In the genomic region with DNA sequence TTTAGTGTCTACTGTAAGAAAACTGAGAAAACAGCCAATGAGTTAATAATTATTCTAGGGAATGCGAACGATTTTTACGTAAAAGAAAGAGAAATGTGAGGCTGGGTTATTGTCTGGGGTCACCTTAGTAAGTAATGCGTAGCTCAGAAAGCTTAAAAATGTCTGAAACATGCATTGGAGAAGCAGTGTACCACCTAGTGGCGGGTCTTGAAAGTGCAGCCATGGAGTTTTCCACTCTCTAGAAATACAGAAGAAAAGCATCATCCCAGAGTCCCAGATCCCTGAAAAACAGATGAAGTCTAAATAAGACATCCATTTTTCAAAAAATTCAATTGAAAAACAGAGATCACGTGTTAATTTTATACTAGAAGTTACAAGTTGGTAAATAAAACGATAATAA, we compare ENCODE assay signal across 9 mouse cellular contexts.
DNase-seq lines count a peak whose midpoint lies in the region; ATAC-seq and TF ChIP-seq lines count a peak whose summit lies in the region.
"Had no signal": no experiment of that assay in that cellular context is flagged by ENCODE, and none has a peak within 500 bp of the region (broad histone marks: within the 10 kb centered on the region; RNA-seq: fewer than 3 reads in every experiment).

No protein-coding gene starts in this region.

- peak; percentile 37 for TF ChIP-seq CTCF in liver, adult 2 months (IDR thresholded peaks at IDR 0.05; ENCODE audit: low read depth, low read length)

- H3K4me1 ChIP-seq in liver, adult 2 months (ENCODE audit: control insufficient read depth, insufficient read depth, low read length), result no peaks in the 10 kb centered on the region
- H3K4me1 ChIP-seq in liver, embryonic 11.5 days (replicated peaks; ENCODE audit: control insufficient read depth, insufficient read depth, low read length), result no peaks in the 10 kb centered on the region
- H3K4me1 ChIP-seq: neural tube, embryonic 12.5 days had no signal

- no peaks in the 10 kb centered on the region for H3K79me2 ChIP-seq in liver, adult 2 months (ENCODE audit: control insufficient read depth, insufficient read depth, low read length)

- H3K27ac ChIP-seq in liver, adult 2 months (replicated peaks; ENCODE audit: insufficient read depth, low read depth, low read length), result no peak overlapping the region
- no peak overlapping the region for H3K27ac ChIP-seq in liver, embryonic 11.5 days (ENCODE audit: low read depth, low read length)
- H3K27ac ChIP-seq: neural tube, embryonic 12.5 days had no signal

- DNase-seq in liver, adult 2 months (ENCODE audit: extremely low read depth, low read depth, low spot score), result peak; percentile 27
- DNase-seq in liver, embryonic 11.5 days (ENCODE audit: low spot score), result no peak
- DNase-seq in WW6 (ENCODE audit: low read depth, low spot score), result peak; percentile 26
- peak; percentile 50 to 78 for DNase-seq in heart, postnatal 10 days
- DNase-seq in left cerebral cortex, postnatal 14 days (ENCODE audit: low spot score in 2 of 2), result peak; percentile 71 to 77
- DNase-seq in ovary, postnatal 14 days (ENCODE audit: low spot score), result peak; percentile 51
- peak; percentile 15 for DNase-seq in yolk sac, embryonic 10.5 days (ENCODE audit: low spot score)

- H3K9me3 ChIP-seq in liver, embryonic 11.5 days (ENCODE audit: control insufficient read depth, low read length), result no peaks in the 10 kb centered on the region
- H3K9me3 ChIP-seq: neural tube, embryonic 12.5 days had no signal

- intact Hi-C loops in heart, postnatal 10 days (cut with DNase I), result loop anchor here (2.0 kb wide), 1 partner anchor 66 kb away; a partner anchor contains a TSS
- intact Hi-C loops in left cerebral cortex, postnatal 14 days (cut with DNase I), result no loop called here

- 29% methylated on average over 7 of the region's 7 CpGs for WGBS in liver, adult 2 months
- WGBS in liver, embryonic 11.5 days, result 27% methylated on average over 7 of the region's 7 CpGs

- H3K9ac ChIP-seq in liver, adult 2 months (ENCODE audit: low read depth, low read length), result no peak overlapping the region
- no peak overlapping the region for H3K9ac ChIP-seq in liver, embryonic 11.5 days (ENCODE audit: low read depth, low read length)
- H3K9ac ChIP-seq: neural tube, embryonic 12.5 days had no signal

- TF ChIP-seq POLR2A in liver, adult 2 months (IDR thresholded peaks at IDR 0.05; ENCODE audit: extremely low read depth, insufficient read depth, low read length), result no peak

- H3K27me3 ChIP-seq in liver, adult 2 months (ENCODE audit: control insufficient read depth, insufficient read depth, low read length), result no peaks in the 10 kb centered on the region
- no peaks in the 10 kb centered on the region for H3K27me3 ChIP-seq in liver, embryonic 11.5 days (replicated peaks; ENCODE audit: control insufficient read depth, insufficient read depth, low read length)
- H3K27me3 ChIP-seq: neural tube, embryonic 12.5 days had no signal

- H3K4me3 ChIP-seq in liver, adult 2 months (ENCODE audit: insufficient read depth, low read depth, low read length), result no peak overlapping the region
- H3K4me3 ChIP-seq in liver, embryonic 11.5 days (ENCODE audit: low read depth, low read length), result no peak overlapping the region
- H3K4me3 ChIP-seq: neural tube, embryonic 12.5 days had no signal

- ATAC-seq in liver, embryonic 11.5 days (replicated peaks; ENCODE audit: low FRiP score), result no peak
- peak; percentile 74; the same call in 1 of the 2 replicates for ATAC-seq in common myeloid progenitor, adult 5-6 weeks (replicated peaks; ENCODE audit: low read depth, poor library complexity, severe bottlenecking)

- H3K36me3 ChIP-seq in liver, adult 2 months (ENCODE audit: control insufficient read depth, insufficient read depth, low read length), result no peaks in the 10 kb centered on the region
- no peaks in the 10 kb centered on the region for H3K36me3 ChIP-seq in liver, embryonic 11.5 days (ENCODE audit: control insufficient read depth, insufficient read depth, low read length)
- H3K36me3 ChIP-seq: neural tube, embryonic 12.5 days had no signal

- H3K4me2 ChIP-seq in liver, embryonic 11.5 days, result no peak overlapping the region
- H3K4me2 ChIP-seq: neural tube, embryonic 12.5 days had no signal
